Mouse (Mus musculus): ENCODE results near the gene Matn1.

Gene Matn1

GRCm38 (mm10) chr4:130917564-130917963 is 26.6 kb upstream of the Matn1 start:
- no peak for DNase-seq (ENCODE audit: low read depth)

GRCm38 (mm10) chr4:130918805-130919749 is 25.1 kb upstream of the Matn1 start:
- DNase-seq (ENCODE audit: low read depth), result peak; percentile 48

- DNase-seq (ENCODE audit: low read depth), result peak; percentile 88
Observed at GRCm38 (mm10) chr4:130919750-130920356, 24.3 kb upstream of the Matn1 start.

- DNase-seq (ENCODE audit: low read depth), result peak; percentile 61
Observed at GRCm38 (mm10) chr4:130920951-130921693, 23.1 kb upstream of the Matn1 start.

GRCm38 (mm10) chr4:130921986-130922385 is 22.2 kb upstream of the Matn1 start:
- no peak for DNase-seq (ENCODE audit: low read depth)

- DNase-seq (ENCODE audit: low read depth), result no peak
Observed at GRCm38 (mm10) chr4:130926274-130926673, 17.9 kb upstream of the Matn1 start.

GRCm38 (mm10) chr4:130927821-130928220 is 16.4 kb upstream of the Matn1 start:
- no peak for DNase-seq (ENCODE audit: low read depth)

GRCm38 (mm10) chr4:130942644-130943043 is 1.5 kb upstream of the Matn1 start:
- DNase-seq (ENCODE audit: low read depth), result no peak

- DNase-seq (ENCODE audit: low read depth), result peak; percentile 44
Observed at GRCm38 (mm10) chr4:130944779-130945178, 594 bp downstream of the Matn1 start.

- DNase-seq (ENCODE audit: low read depth), result peak; percentile 59
Observed at GRCm38 (mm10) chr4:130947094-130947647, 3.0 kb downstream of the Matn1 start.

GRCm38 (mm10) chr4:130949821-130950384 is 5.7 kb downstream of the Matn1 start:
- DNase-seq (ENCODE audit: low read depth), result no peak

GRCm38 (mm10) chr4:130952531-130952930 is 8.3 kb downstream of the Matn1 start:
- DNase-seq (ENCODE audit: low read depth), result no peak

GRCm38 (mm10) chr4:130957156-130957555 is 13.0 kb downstream of the Matn1 start:
- DNase-seq (ENCODE audit: low read depth), result no peak

- no peak for DNase-seq (ENCODE audit: low read depth)
Observed at GRCm38 (mm10) chr4:130958812-130959211, 14.6 kb downstream of the Matn1 start.

- DNase-seq (ENCODE audit: low read depth), result no peak
Observed at GRCm38 (mm10) chr4:130959678-130960077, 15.5 kb downstream of the Matn1 start.

GRCm38 (mm10) chr4:130960118-130960734 is 16.0 kb downstream of the Matn1 start:
- DNase-seq (ENCODE audit: low read depth), result peak; percentile 65

GRCm38 (mm10) chr4:130971278-130971677 is 27.1 kb downstream of the Matn1 start:
- no peak for DNase-seq (ENCODE audit: low read depth)

GRCm38 (mm10) chr4:130972421-130972829 is 28.2 kb downstream of the Matn1 start:
- no peak for DNase-seq (ENCODE audit: low read depth)

- DNase-seq (ENCODE audit: low read depth), result no peak
Observed at GRCm38 (mm10) chr4:130973332-130974263, 29.4 kb downstream of the Matn1 start.

GRCm38 (mm10) chr4:130978981-130979380 is 34.8 kb downstream of the Matn1 start:
- DNase-seq (ENCODE audit: low read depth), result no peak

Data from 416B (cell line).